Mouse (Mus musculus) mammary gland, adult 2 months (tissue): ENCODE measurements around the gene Olfr137. TPM values are rescaled to one million over a fixed set of nuclear protein-coding genes. Genes with fewer than 3 reads are reported as not detected.

Source experiments
- polyA plus RNA-seq: library from polyadenylated mRNA; depleted of rRNA; stranded (reverse); fragments of >200 nt; gene quantifications from 2 replicates; pipeline ENCODE4 v1.2.3, GENCODE M21; 2012; ENCODE audit warnings: low replicate concordance; rRNA removed

The Olfr137 gene
- not detected in 2 replicates for polyA plus RNA-seq

DNA sequence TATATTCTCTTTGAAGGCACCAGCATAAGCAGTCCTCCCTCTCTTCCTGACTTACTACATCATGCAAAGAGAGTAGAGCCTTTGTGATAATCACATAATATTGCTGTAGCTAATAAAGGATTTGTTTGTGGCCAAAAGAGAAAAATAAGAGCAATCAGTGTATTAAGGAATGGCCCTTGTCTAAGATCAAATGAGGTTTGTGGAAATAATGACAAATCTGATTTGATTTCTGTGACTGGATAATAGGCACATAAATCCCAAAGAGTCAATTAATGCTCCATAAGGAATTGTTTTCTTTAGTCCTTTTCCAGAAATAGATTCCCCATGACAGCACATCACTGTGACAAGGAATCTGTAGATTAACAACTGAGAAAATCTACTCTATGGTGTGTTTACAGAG is at the start of gene Olfr137:
Gene Olfr137 (minus strand): TSS at position 101 of the 400 bp plus-strand sequence.

DNA sequence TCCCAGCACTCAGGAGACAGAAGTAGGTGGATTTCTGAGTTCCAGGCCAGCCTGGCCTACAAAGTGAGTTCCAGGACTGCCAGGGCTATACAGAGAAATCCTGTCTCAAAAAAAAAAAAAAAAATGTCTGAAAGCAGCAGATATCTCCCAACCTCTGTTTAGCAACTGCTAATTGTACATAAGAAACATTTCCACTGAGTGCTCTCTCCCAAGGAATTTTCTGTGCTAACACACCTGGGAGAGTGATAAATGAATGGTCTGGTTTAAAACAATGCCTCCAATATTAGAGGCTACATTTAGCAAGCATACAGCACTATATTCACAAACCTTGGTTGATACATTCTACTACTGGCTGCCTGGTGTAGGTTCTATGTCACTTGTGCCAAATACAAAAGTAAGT is 22.2 kb upstream of the Olfr137 start, which contains the start of gene Olfr136:
Gene Olfr136 (plus strand): TSS at position 301 of the 400 bp plus-strand sequence.

DNA sequence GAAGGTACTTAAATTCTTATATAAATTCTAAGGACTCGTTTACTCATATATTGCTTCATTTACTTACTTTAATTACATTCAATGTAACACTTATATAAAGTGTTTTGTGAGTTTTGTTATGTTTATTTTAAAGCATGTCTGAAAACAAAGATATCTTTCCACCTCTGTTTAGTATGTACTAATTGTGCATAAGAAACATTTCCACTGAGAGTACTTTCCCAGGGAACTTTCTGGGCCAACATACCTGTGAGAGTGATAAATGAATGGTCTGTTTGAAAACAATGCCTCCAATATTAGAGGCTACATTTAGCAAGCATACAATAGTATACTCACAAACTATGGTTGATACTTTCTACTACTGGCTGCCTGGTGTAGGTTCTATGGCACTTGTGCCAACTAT is 46.6 kb downstream of the Olfr137 start, which contains the start of gene Olfr138:
Gene Olfr138 (plus strand): TSS at position 301 of the 400 bp plus-strand sequence.

Other genes starting within 250 kb of the Olfr137 start
- not detected in 2 replicates for gene Olfr129, start 247.5 kb downstream of the Olfr137 start, polyA plus RNA-seq
- not detected in 2 replicates for gene Olfr130, start 243.6 kb downstream of the Olfr137 start, polyA plus RNA-seq
- gene Olfr131, start 218.9 kb downstream of the Olfr137 start, polyA plus RNA-seq: not detected in 2 replicates
- not detected in 2 replicates for gene Olfr132, start 173.0 kb downstream of the Olfr137 start, polyA plus RNA-seq
- not detected in 2 replicates for gene Olfr133, start 162.3 kb downstream of the Olfr137 start, polyA plus RNA-seq
- gene Olfr134, start 136.2 kb downstream of the Olfr137 start, polyA plus RNA-seq: not detected in 2 replicates
- gene Olfr135, start 103.2 kb downstream of the Olfr137 start, polyA plus RNA-seq: not detected in 2 replicates
- not detected in 2 replicates for gene Olfr138, start 46.5 kb downstream of the Olfr137 start, polyA plus RNA-seq
- gene Olfr136, start 22.3 kb upstream of the Olfr137 start, polyA plus RNA-seq: not detected in 2 replicates
- not detected in 2 replicates for gene Esp36, start 112.6 kb upstream of the Olfr137 start, polyA plus RNA-seq
- not detected in 2 replicates for gene Esp34, start 246.6 kb upstream of the Olfr137 start, polyA plus RNA-seq